Mouse (Mus musculus) forebrain, embryonic 10.5 days (tissue): ENCODE measurements around the gene Aff3. TPM values are rescaled to one million over a fixed set of nuclear protein-coding genes. Genes with fewer than 3 reads are reported as not detected.

ENCODE experiments used
- DNase-seq: peaks from one replicate; pipeline ENCODE4 v3.0.0-alpha.2; 2017; ENCODE audit warnings: low spot score; ENCODE audit errors: extremely low spot score
- H3K27ac ChIP-seq: fragments of 300-500 bp; sonication (generic); 2 replicates; pipeline ENCODE4 v1.5.1; 2016; ENCODE audit warnings: mild to moderate bottlenecking
- H3K27me3 ChIP-seq: fragments of 300-500 bp; sonication (generic); 2 replicates; pipeline ENCODE4 v1.6.1; 2016; ENCODE audit warnings: mild to moderate bottlenecking; ENCODE audit not compliant: poor library complexity, severe bottlenecking
- H3K36me3 ChIP-seq: fragments of 300-500 bp; sonication (generic); replicated peaks from 2 replicates; pipeline ENCODE4 v1.6.1; 2016; ENCODE audit warnings: mild to moderate bottlenecking, moderate library complexity
- H3K4me1 ChIP-seq: fragments of 300-500 bp; sonication (generic); 2 replicates; pipeline ENCODE4 v1.6.1; 2016
- H3K4me3 ChIP-seq: fragments of 300-500 bp; sonication (generic); 2 replicates; pipeline ENCODE4 v1.5.1; 2016; ENCODE audit warnings: mild to moderate bottlenecking, moderate library complexity
- H3K9me3 ChIP-seq: fragments of 300-500 bp; sonication (generic); 2 replicates; pipeline ENCODE4 v1.6.1; 2016; ENCODE audit warnings: mild to moderate bottlenecking, moderate library complexity
- WGBS: fragments of 180-500 bp; shearing (Covaris S2); methylation state at CpG from one replicate; pipeline ENCODE4 v1.1.7; 2016; 5-methylcytosine and 5-hydroxymethylcytosine counted together
- polyA plus RNA-seq: library from polyadenylated mRNA; unstranded; fragments of >200 nt; fragmentation: Nextera tagmentation; extraction: Ambion mirVana; gene quantifications from 2 replicates; pipeline ENCODE4 v1.2.1, GENCODE M21; 2016

Gene Aff3
- polyA plus RNA-seq, 1 experiment from 2014 or later: 3.5 TPM

- no peaks in the 10 kb centered on the region for H3K36me3 ChIP-seq
- H3K4me1 ChIP-seq: peaks cover 15% of the 10 kb centered on the region
- 23% methylated on average over 4 of the region's 4 CpGs for WGBS
- H3K27ac ChIP-seq: no peak overlapping the region
- no peak overlapping the region for H3K4me3 ChIP-seq
- peaks cover 33% of the 10 kb centered on the region for H3K27me3 ChIP-seq
- no peaks in the 10 kb centered on the region for H3K9me3 ChIP-seq
- DNase-seq: no peak
Measured at GRCm38 (mm10) chr1:38642288-38642687, 22.5 kb downstream of the Aff3 start.

- WGBS: 87% methylated on average over 5 of the region's 5 CpGs
- H3K4me1 ChIP-seq: peaks cover 25% of the 10 kb centered on the region
- H3K4me3 ChIP-seq: no peak overlapping the region
- DNase-seq: no peak
- H3K36me3 ChIP-seq: no peaks in the 10 kb centered on the region
- no peak overlapping the region for H3K27ac ChIP-seq
- no peaks in the 10 kb centered on the region for H3K9me3 ChIP-seq
- peaks cover 25% of the 10 kb centered on the region for H3K27me3 ChIP-seq
Measured at GRCm38 (mm10) chr1:38639669-38640068, 25.1 kb downstream of the Aff3 start.

- 63% methylated on average over 7 of the region's 7 CpGs for WGBS
- Histone ChIP-seq H3K27ac (no peak overlapping the region), H3K9me3 (no peaks in the 10 kb centered on the region), H3K27me3 (peaks cover 20% of the 10 kb centered on the region), H3K4me1 (peaks cover 27% of the 10 kb centered on the region), H3K36me3 (no peaks in the 10 kb centered on the region), H3K4me3 (no peak overlapping the region)
- no peak for DNase-seq
Measured at GRCm38 (mm10) chr1:38635596-38635995, 29.2 kb downstream of the Aff3 start.

- Histone ChIP-seq H3K4me1 (peaks cover 35% of the 10 kb centered on the region), H3K9me3 (no peaks in the 10 kb centered on the region), H3K27me3 (peaks cover 30% of the 10 kb centered on the region), H3K4me3 (no peak overlapping the region), H3K27ac (no peak overlapping the region), H3K36me3 (no peaks in the 10 kb centered on the region)
- WGBS: 89% methylated on average over 7 of the region's 7 CpGs
- no peak for DNase-seq
Measured at GRCm38 (mm10) chr1:38634081-38634480, 30.7 kb downstream of the Aff3 start.

GRCm38 (mm10) chr1:38632461-38633180 lies 32.1 kb downstream of the Aff3 start:
- no peak for DNase-seq
- 89% methylated on average over 16 of the region's 16 CpGs for WGBS
- peaks cover 49% of the 10 kb centered on the region for H3K4me1 ChIP-seq

GRCm38 (mm10) chr1:38631501-38632279 lies 33.1 kb downstream of the Aff3 start:
- H3K36me3 ChIP-seq: no peaks in the 10 kb centered on the region
- H3K9me3 ChIP-seq: no peaks in the 10 kb centered on the region
- peaks cover 45% of the 10 kb centered on the region for H3K27me3 ChIP-seq
- no peak for DNase-seq
- H3K4me3 ChIP-seq: no peak overlapping the region
- H3K4me1 ChIP-seq: peaks cover 50% of the 10 kb centered on the region
- WGBS: 33% methylated on average over 7 of the region's 7 CpGs
- 0 out of 2 replicates have a peak overlapping the region, but pooled peaks have one; percentile 30 for H3K27ac ChIP-seq

More at GRCm38 (mm10) chr1:38632461-38633180, 32.1 kb downstream of the Aff3 start:
- peaks cover 44% of the 10 kb centered on the region for H3K27me3 ChIP-seq
- H3K9me3 ChIP-seq: no peaks in the 10 kb centered on the region
- H3K4me3 ChIP-seq: no peak overlapping the region
- H3K27ac ChIP-seq: no peak overlapping the region
- H3K36me3 ChIP-seq: no peaks in the 10 kb centered on the region

GRCm38 (mm10) chr1:38628901-38629585 lies 35.7 kb downstream of the Aff3 start:
- WGBS: 24% methylated on average over 11 of the region's 11 CpGs
- Histone ChIP-seq H3K4me1 (peaks cover 51% of the 10 kb centered on the region), H3K4me3 (peak overlapping the region; percentile 14; the same call in 1 of the 2 replicates), H3K9me3 (no peaks in the 10 kb centered on the region), H3K27ac (peak overlapping the region; percentile 98), H3K36me3 (no peaks in the 10 kb centered on the region), H3K27me3 (peaks cover 59% of the 10 kb centered on the region)
- DNase-seq: peak; percentile 36

GRCm38 (mm10) chr1:38628426-38628825 lies 36.3 kb downstream of the Aff3 start:
- WGBS: 17% methylated on average over 8 of the region's 8 CpGs
- peaks cover 51% of the 10 kb centered on the region for H3K4me1 ChIP-seq
- peak overlapping the region; percentile 88 for H3K4me3 ChIP-seq
- H3K36me3 ChIP-seq: no peaks in the 10 kb centered on the region
- H3K27me3 ChIP-seq: peaks cover 59% of the 10 kb centered on the region
- H3K9me3 ChIP-seq: no peaks in the 10 kb centered on the region
- peak; percentile 42 for DNase-seq
- H3K27ac ChIP-seq: peak overlapping the region; percentile 98

- Histone ChIP-seq H3K9me3 (no peaks in the 10 kb centered on the region), H3K4me3 (peak overlapping the region; percentile 88), H3K4me1 (peaks cover 51% of the 10 kb centered on the region), H3K27ac (peak overlapping the region; percentile 98), H3K27me3 (peaks cover 59% of the 10 kb centered on the region), H3K36me3 (no peaks in the 10 kb centered on the region)
- peak; percentile 70 for DNase-seq
- under 1% methylated on average over 42 of the region's 42 CpGs for WGBS
Measured at GRCm38 (mm10) chr1:38627683-38628361, 36.9 kb downstream of the Aff3 start.

- DNase-seq: peak; percentile 65
- H3K27me3 ChIP-seq: peaks cover 59% of the 10 kb centered on the region
- 2% methylated on average over 97 of the region's 133 CpGs for WGBS
- H3K4me1 ChIP-seq: peaks cover 54% of the 10 kb centered on the region
- H3K9me3 ChIP-seq: no peaks in the 10 kb centered on the region
- H3K4me3 ChIP-seq: peak overlapping the region; percentile 88
- 0 out of 2 replicates have a peak, but pooled peaks cover 3% of the 10 kb centered on the region for H3K36me3 ChIP-seq
- peak overlapping the region; percentile 98 for H3K27ac ChIP-seq
Measured at GRCm38 (mm10) chr1:38626739-38627661, 37.8 kb downstream of the Aff3 start.

- DNase-seq: no peak
- H3K4me1 ChIP-seq: peaks cover 52% of the 10 kb centered on the region
Measured at GRCm38 (mm10) chr1:38626388-38626738, 38.4 kb downstream of the Aff3 start.

More at GRCm38 (mm10) chr1:38626388-38626738, 38.4 kb downstream of the Aff3 start:
- H3K27ac ChIP-seq: peak overlapping the region; percentile 98
- H3K36me3 ChIP-seq: 0 out of 2 replicates have a peak, but pooled peaks cover 3% of the 10 kb centered on the region
- H3K4me3 ChIP-seq: peak overlapping the region; percentile 88
- WGBS: 1% methylated on average over 10 of the region's 10 CpGs
- no peaks in the 10 kb centered on the region for H3K9me3 ChIP-seq
- H3K27me3 ChIP-seq: peaks cover 55% of the 10 kb centered on the region
